Mouse (Mus musculus): ENCODE measurements at regions not wholly inside any gene's neighbourhood (a gene's known extent, or its start where the extent isn't known, plus 50 kb on each side); places are given as distances from the start of the nearest gene placed in this dataset.

DNA sequence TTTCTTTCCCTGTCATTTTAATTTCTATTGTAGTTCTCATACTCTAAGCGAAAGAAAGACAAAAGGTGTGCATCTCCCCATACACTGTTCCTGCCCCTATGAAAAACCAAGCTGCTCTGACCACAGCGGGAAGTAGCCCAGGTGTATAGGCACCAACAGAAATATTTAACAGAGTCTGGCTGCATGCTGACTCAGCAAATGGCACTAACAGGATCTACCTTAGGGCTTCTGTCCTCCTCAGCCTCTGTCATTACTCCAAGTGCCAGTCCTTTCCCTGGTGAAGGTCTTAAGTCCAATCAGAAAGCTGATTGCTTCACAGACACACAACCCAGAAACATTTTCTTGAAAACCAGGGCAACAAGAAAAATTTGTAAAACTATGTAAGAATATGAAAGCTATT, 72.5 kb downstream of the Gm9008 start:
- Histone ChIP-seq H3K4me1 (ENCODE audit: control insufficient read depth, insufficient read depth, low read length) (no peaks in the 10 kb centered on the region), H3K4me3 (ENCODE audit: low read length) (no peak overlapping the region), H3K27me3 (replicated peaks; ENCODE audit: control insufficient read depth, insufficient read depth, low read length) (no peaks in the 10 kb centered on the region), H3K9me3 (ENCODE audit: control insufficient read depth, low read length) (no peaks in the 10 kb centered on the region), H3K4me2 (ENCODE audit: low read depth, low read length) (no peak overlapping the region), H3K27ac (ENCODE audit: low read length) (no peak overlapping the region), H3K9ac (ENCODE audit: low read depth, low read length) (no peak overlapping the region), H3K36me3 (ENCODE audit: control insufficient read depth, insufficient read depth, low read length) (no peaks in the 10 kb centered on the region)
- 96% methylated on average over 2 of the region's 2 CpGs for WGBS
- ATAC-seq = no peak

DNA sequence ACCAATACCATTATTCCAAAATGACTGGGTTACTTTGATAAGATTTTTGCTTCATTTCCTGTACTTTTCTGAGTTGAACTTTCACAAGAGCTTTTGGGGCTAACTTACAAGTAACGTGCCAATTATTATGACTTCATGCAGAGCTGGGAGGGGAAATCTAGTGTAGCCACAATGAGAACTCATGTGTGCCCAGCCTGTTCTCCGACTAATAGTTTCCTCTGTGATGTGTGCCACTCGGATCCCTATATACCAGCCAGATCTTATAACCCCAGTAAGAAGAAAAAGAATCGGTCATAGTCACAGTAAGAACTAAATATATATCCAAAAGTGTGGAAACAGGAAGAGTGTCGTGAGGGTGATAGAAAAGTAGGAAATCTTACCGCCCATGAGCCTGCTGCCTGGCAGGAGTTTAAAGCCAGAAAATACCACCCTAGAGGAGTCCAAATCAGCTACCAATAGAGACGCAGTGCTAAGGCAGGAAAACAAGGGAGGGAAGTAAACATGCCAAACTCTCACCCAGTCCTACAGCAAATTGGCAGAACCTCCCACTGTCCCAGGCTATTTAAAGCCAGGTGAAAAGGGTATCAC, 110.0 kb downstream of the Gm9008 start:
- no peaks in the 10 kb centered on the region for H3K4me1 ChIP-seq (ENCODE audit: control insufficient read depth, insufficient read depth, low read length)
- no peak overlapping the region for H3K9ac ChIP-seq (ENCODE audit: low read depth, low read length)
- no peak overlapping the region for H3K4me2 ChIP-seq (ENCODE audit: low read depth, low read length)
- no peak overlapping the region for H3K27ac ChIP-seq (ENCODE audit: low read length)
- ATAC-seq = no peak
- no peaks in the 10 kb centered on the region for H3K9me3 ChIP-seq (ENCODE audit: control insufficient read depth, low read length)
- no peak overlapping the region for H3K4me3 ChIP-seq (ENCODE audit: low read length)
- no peaks in the 10 kb centered on the region for H3K36me3 ChIP-seq (ENCODE audit: control insufficient read depth, insufficient read depth, low read length)
- WGBS = 67% methylated on average over 7 of the region's 7 CpGs
- no peaks in the 10 kb centered on the region for H3K27me3 ChIP-seq (replicated peaks; ENCODE audit: control insufficient read depth, insufficient read depth, low read length)

DNA sequence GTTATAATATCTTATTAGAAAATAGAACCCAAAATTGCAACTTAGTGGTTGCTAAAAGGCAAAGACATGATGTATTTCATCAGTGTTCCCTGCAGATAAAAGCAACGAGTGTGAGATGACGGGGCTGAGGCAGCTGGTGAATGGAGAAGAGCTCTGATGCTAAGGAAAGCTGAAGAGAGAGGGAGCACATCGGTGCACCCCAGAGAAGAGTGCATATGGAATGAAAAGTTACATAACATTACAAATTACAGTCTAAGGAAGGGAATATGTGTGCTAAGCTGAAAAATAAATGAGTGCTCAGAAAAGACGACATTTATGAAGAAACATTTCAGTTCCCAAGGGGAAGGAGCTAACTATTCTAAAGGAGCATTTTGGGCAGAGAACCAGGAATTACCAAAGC, 115.3 kb downstream of the Gm9008 start:
- no peaks in the 10 kb centered on the region for H3K9me3 ChIP-seq (ENCODE audit: control insufficient read depth, low read length)
- H3K27ac ChIP-seq (ENCODE audit: low read length) = no peak overlapping the region
- WGBS = 86% methylated on average over 4 of the region's 4 CpGs
- no peak overlapping the region for H3K9ac ChIP-seq (ENCODE audit: low read depth, low read length)
- H3K4me1 ChIP-seq (ENCODE audit: control insufficient read depth, insufficient read depth, low read length) = no peaks in the 10 kb centered on the region
- H3K4me2 ChIP-seq (ENCODE audit: low read depth, low read length) = no peak overlapping the region
- no peaks in the 10 kb centered on the region for H3K36me3 ChIP-seq (ENCODE audit: control insufficient read depth, insufficient read depth, low read length)
- H3K4me3 ChIP-seq (ENCODE audit: low read length) = no peak overlapping the region
- ATAC-seq = no peak
- no peaks in the 10 kb centered on the region for H3K27me3 ChIP-seq (replicated peaks; ENCODE audit: control insufficient read depth, insufficient read depth, low read length)

DNA sequence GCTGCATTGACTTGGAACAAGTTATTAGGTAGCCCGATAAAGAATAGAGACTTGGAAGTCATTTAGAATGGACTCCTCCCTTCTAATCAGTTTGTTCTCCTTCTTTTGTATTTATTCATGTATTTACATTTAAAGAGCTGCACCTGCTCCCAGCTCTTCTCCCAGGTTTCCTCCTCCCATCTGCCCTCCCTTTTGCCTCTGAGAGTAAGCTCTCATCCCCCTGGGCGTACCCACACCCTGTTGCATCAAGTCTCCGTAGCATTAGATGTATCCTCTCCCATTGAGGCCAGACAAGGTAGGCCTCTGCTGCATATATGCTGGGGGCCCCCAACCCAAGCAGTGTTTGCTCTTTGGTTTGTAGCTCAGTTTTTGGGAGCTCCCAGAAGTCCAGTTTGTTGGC, 118.9 kb downstream of the Gm9008 start:
- no peak for ATAC-seq
- no peak overlapping the region for H3K9ac ChIP-seq (ENCODE audit: low read depth, low read length)
- H3K27me3 ChIP-seq (replicated peaks; ENCODE audit: control insufficient read depth, insufficient read depth, low read length) = no peaks in the 10 kb centered on the region
- no peaks in the 10 kb centered on the region for H3K4me1 ChIP-seq (ENCODE audit: control insufficient read depth, insufficient read depth, low read length)
- H3K27ac ChIP-seq (ENCODE audit: low read length) = no peak overlapping the region
- no peak overlapping the region for H3K4me3 ChIP-seq (ENCODE audit: low read length)
- H3K4me2 ChIP-seq (ENCODE audit: low read depth, low read length) = no peak overlapping the region
- H3K36me3 ChIP-seq (ENCODE audit: control insufficient read depth, insufficient read depth, low read length) = no peaks in the 10 kb centered on the region
- H3K9me3 ChIP-seq (ENCODE audit: control insufficient read depth, low read length) = no peaks in the 10 kb centered on the region
- 81% methylated on average over 3 of the region's 3 CpGs for WGBS

DNA sequence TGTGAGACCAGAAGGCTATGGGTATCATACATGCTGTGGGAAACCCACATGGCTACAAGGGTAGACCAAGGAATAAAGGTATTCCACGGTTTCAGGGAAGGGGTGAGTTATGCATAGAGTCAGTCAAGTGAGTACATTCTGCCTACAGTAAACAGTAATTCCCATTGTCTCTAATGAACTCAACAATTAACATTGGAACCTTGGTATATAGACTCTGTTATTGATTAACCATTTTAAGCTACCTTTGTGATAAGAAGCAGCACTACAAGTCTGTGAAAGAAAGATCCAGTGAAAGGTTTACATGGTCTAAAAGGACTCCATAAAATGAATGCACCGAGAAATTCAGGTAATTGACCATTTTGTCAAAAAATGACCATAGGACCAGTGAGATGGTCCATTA, 145.4 kb downstream of the Gm9008 start:
- no peaks in the 10 kb centered on the region for H3K9me3 ChIP-seq (ENCODE audit: control insufficient read depth, low read length)
- no peaks in the 10 kb centered on the region for H3K27me3 ChIP-seq (replicated peaks; ENCODE audit: control insufficient read depth, insufficient read depth, low read length)
- no peak overlapping the region for H3K27ac ChIP-seq (ENCODE audit: low read length)
- H3K4me2 ChIP-seq (ENCODE audit: low read depth, low read length) = no peak overlapping the region
- no peaks in the 10 kb centered on the region for H3K36me3 ChIP-seq (ENCODE audit: control insufficient read depth, insufficient read depth, low read length)
- peak; percentile 50 for ATAC-seq
- no peaks in the 10 kb centered on the region for H3K4me1 ChIP-seq (ENCODE audit: control insufficient read depth, insufficient read depth, low read length)
- no peak overlapping the region for H3K4me3 ChIP-seq (ENCODE audit: low read length)
- 52% methylated on average over 2 of the region's 2 CpGs for WGBS
- H3K9ac ChIP-seq (ENCODE audit: low read depth, low read length) = no peak overlapping the region

DNA sequence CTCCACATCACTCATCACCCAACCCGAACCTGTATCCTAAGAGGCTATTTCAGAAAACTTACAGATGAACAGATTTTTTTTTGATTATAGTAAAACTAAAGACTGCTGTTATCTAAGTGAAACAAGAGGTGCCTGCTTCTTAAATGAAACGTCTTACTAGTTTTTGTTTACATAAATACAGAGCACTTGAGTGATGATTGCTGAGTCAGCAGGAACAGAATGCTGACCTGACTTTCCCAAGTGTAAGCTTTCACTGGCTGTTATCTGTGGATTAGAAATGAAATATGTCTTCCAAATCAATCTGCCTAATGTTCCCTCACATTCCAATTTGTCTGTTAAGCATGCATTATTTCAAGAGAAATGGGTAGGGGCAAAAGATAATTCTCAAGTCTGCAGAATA, 149.1 kb downstream of the Gm9008 start:
- ATAC-seq = no peak
- Histone ChIP-seq H3K9me3 (ENCODE audit: control insufficient read depth, low read length) (no peaks in the 10 kb centered on the region), H3K36me3 (ENCODE audit: control insufficient read depth, insufficient read depth, low read length) (no peaks in the 10 kb centered on the region), H3K27me3 (replicated peaks; ENCODE audit: control insufficient read depth, insufficient read depth, low read length) (no peaks in the 10 kb centered on the region), H3K4me2 (ENCODE audit: low read depth, low read length) (no peak overlapping the region), H3K4me3 (ENCODE audit: low read length) (no peak overlapping the region), H3K27ac (ENCODE audit: low read length) (no peak overlapping the region), H3K9ac (ENCODE audit: low read depth, low read length) (no peak overlapping the region), H3K4me1 (ENCODE audit: control insufficient read depth, insufficient read depth, low read length) (no peaks in the 10 kb centered on the region)
- WGBS = 46% methylated on average over 2 of the region's 2 CpGs

DNA sequence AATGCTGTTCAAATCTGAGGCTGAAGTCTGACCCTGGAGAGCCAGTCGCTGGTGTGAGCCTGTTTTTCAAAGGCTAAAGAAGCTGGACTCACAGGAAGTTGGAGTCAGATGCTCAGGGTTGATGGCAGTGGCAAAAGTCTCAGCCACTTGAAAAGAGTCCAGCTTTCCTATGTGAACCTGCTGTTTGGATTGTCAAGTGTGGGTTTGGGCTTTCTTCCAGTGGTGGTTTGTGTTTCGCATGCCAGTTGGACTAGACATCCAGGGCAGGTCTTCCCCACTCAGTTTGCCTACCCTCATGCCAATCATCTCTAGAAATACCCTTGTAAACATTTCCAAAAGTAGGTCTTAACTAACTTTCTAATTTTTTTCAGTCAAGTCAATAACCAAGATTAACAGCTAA, 167.4 kb downstream of the Gm9008 start:
- H3K36me3 ChIP-seq (ENCODE audit: control insufficient read depth, insufficient read depth, low read length) = no peaks in the 10 kb centered on the region
- no peak overlapping the region for H3K9ac ChIP-seq (ENCODE audit: low read depth, low read length)
- no peak overlapping the region for H3K4me3 ChIP-seq (ENCODE audit: low read length)
- H3K4me1 ChIP-seq (ENCODE audit: control insufficient read depth, insufficient read depth, low read length) = no peaks in the 10 kb centered on the region
- H3K4me2 ChIP-seq (ENCODE audit: low read depth, low read length) = no peak overlapping the region
- ATAC-seq = no peak
- H3K27me3 ChIP-seq (replicated peaks; ENCODE audit: control insufficient read depth, insufficient read depth, low read length) = no peaks in the 10 kb centered on the region
- no peak overlapping the region for H3K27ac ChIP-seq (ENCODE audit: low read length)
- no peaks in the 10 kb centered on the region for H3K9me3 ChIP-seq (ENCODE audit: control insufficient read depth, low read length)
- WGBS = 70% methylated on average over 2 of the region's 2 CpGs
